Mouse (Mus musculus): ENCODE measurements around the gene Wdr47. TPM values are rescaled to one million over a fixed set of nuclear protein-coding genes. Genes with fewer than 3 reads are reported as not detected.

Wdr47 gene
- polyA plus RNA-seq, 1 experiment = 1.5 TPM

DNA sequence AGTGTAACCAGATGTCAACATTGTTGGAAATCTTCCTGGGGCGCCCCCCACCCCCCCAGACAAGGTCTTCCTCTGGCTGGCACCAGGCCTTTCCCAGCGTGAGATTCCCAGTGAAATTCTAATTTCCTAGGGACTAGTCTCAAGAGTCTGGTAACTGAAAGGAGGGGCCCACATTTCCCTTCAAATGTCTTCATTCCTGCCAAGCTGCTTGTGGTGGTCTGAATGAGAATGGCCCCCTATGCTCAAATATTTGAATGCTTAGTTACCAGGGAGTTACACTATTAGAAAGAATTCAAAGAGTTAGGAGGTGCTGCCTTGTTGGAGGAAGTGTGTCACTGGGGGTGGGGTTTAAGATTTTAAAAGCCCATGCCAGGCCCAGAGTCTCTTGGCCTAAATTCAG, 2.6 kb upstream of the Wdr47 start:
- TF ChIP-seq GATA1 (IDR thresholded peaks at IDR 0.05; ENCODE audit: low read length) = no peak

DNA sequence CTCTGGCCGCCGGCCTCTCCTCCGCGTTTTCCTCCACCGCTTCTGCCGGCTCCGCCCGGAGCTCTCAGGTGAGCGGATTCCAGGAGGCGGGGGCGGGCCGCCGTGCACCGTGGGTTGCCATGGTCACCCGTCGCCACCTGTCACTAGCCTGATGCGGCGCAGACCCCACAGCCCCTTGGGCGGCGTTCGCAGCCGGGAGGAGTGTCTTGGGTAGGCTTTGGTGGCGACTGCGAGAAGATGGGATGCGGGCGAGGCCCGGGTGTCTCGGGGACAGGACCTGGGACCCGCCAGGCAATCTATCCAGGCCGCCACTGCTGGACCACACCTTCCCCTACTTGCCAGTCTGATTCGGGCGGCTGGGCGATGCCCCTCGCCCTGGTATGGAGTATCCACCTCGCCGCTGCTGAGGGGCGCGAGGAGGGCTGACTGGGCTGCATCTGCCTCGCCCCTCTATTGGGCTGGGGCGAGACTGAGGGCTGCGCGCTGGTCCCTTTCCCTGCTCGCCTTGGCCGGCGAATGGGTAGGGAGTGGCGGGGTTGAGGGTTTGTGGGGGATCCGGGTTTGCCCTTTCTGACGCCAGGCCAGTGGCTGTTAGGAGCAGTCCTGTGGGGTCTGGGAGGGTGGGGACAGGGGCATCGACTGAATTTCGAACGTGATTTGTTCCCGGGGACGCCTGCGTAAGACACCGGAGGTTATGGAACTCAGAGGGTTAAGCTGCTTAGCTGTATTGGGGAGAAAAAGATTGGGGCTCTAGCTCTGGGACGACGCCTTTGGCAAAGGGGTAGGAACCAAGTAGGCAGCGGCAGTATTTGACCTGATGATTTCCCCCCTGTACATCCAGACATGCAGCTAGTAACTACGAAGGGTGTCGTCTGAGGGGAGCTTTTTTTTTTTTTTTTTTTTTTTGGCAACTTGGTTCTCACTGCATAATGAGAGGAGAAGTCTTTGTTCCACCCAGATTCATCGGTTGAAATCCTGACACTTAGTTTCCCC, 747 bp downstream of the Wdr47 start:
- no peak for TF ChIP-seq GATA1 (IDR thresholded peaks at IDR 0.05; ENCODE audit: low read length)

- TF ChIP-seq GATA1 (IDR thresholded peaks at IDR 0.05; ENCODE audit: low read length) = no peak
These were observed 17.8 kb downstream of the Wdr47 start for GRCm38 (mm10) chr3:108608906-108609305.

- no peak for TF ChIP-seq GATA1 (IDR thresholded peaks at IDR 0.05; ENCODE audit: low read length)
These were observed 43.7 kb downstream of the Wdr47 start for GRCm38 (mm10) chr3:108634761-108635160.

DNA sequence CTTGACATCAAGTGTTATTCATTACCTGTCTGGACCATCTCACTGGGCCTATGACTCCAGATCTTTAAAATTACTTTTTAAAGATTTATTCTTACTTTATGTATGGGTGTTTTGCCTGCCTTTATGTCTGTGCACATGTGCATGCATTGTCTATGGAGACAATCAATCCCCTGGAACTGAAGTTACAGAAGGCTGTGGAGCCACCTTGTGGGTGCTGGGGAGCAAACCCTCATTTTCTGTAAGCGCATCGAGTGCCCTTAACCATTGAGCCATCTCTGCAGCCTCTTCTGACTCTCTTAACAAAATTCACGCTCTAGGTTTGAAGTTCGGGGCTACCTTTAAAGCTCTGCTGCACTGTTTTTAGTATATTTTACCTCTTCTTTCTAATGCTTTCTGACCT, 48.3 kb downstream of the Wdr47 start:
- no peak for TF ChIP-seq GATA1 (IDR thresholded peaks at IDR 0.05; ENCODE audit: low read length)

DNA sequence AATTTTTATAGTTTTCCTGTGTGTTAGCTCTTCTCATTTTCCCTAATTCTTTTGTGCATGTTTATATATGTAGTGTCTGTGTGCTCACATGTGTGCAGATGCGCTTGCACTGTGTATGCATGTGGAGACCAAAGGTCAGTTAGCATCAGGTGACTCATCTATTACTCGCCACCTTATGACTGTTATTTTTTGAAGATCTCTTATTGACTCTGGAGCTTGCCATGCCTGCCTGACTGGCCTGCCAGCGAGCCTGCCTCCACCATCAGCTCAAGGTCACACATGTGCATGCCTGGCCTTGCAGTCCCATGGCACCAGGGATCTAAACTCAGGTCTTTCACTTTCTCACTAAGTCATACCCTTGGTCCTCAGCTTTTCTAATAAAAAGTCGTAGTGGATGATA, 49.9 kb downstream of the Wdr47 start:
- TF ChIP-seq GATA1 (IDR thresholded peaks at IDR 0.05; ENCODE audit: low read length) = no peak

DNA sequence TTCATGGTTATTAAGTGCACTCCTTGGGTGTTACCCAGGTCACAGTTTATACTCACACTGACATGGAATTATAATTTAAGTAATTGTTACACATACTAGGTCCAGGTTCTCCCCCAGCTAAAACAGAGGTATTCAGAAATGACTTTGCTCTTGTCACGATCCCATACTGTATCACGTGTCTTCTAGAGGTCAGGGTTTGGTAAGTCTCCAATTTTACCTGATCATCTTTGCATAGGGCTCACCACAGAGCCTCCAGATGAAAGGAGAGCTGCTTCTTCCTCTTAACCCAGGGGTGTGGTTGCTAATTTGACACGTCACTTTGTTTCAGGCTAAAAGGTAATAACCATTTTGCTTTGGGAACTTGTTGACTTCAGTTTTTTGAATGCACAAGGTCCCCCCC, 53.8 kb downstream of the Wdr47 start:
- TF ChIP-seq GATA1 (IDR thresholded peaks at IDR 0.05; ENCODE audit: low read length) = no peak

GRCm38 (mm10) chr3:108646036-108646435, 55.0 kb downstream of the Wdr47 start:
- no peak for TF ChIP-seq GATA1 (IDR thresholded peaks at IDR 0.05; ENCODE audit: low read length)

- no peak for TF ChIP-seq GATA1 (IDR thresholded peaks at IDR 0.05; ENCODE audit: low read length)
These were observed 62.0 kb downstream of the Wdr47 start for GRCm38 (mm10) chr3:108652866-108653642.

GRCm38 (mm10) chr3:108653710-108654379, 62.8 kb downstream of the Wdr47 start, which contains the start of gene Clcc1:
Gene Clcc1 (plus strand): TSS chr3:108653913.
- TF ChIP-seq GATA1 (IDR thresholded peaks at IDR 0.05; ENCODE audit: low read length) = no peak

GRCm38 (mm10) chr3:108654566-108654965, 63.5 kb downstream of the Wdr47 start:
- no peak for TF ChIP-seq GATA1 (IDR thresholded peaks at IDR 0.05; ENCODE audit: low read length)

- no peak for TF ChIP-seq GATA1 (IDR thresholded peaks at IDR 0.05; ENCODE audit: low read length)
These were observed 64.4 kb downstream of the Wdr47 start for GRCm38 (mm10) chr3:108655486-108655885.

- no peak for TF ChIP-seq GATA1 (IDR thresholded peaks at IDR 0.05; ENCODE audit: low read length)
These were observed 67.5 kb downstream of the Wdr47 start for GRCm38 (mm10) chr3:108658612-108659011.

- no peak for TF ChIP-seq GATA1 (IDR thresholded peaks at IDR 0.05; ENCODE audit: low read length)
These were observed 69.9 kb downstream of the Wdr47 start for GRCm38 (mm10) chr3:108660941-108661340.

- TF ChIP-seq GATA1 (IDR thresholded peaks at IDR 0.05; ENCODE audit: low read length) = no peak
These were observed 85.5 kb downstream of the Wdr47 start for GRCm38 (mm10) chr3:108676616-108677015.

DNA sequence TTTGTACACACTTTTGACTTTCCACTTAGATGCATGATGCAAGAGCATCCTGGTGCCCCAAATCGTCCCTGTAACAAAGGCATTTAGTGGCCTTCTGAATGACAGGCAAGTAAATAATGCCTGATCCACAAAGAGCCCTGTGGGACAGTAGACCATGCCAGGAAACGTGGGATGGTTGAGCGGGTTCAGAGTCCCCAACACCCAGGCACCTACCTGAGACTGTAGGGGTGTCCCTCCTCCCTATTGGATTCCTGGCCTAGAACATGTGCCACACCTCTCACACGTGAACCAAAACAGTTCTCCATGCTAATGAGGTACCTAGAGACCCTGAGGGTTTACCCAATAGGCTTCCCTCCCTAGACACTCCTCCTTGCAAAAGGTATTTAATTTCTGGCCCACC, 89.9 kb downstream of the Wdr47 start:
- no peak for TF ChIP-seq GATA1 (IDR thresholded peaks at IDR 0.05; ENCODE audit: low read length)
